In the genomic region with DNA sequence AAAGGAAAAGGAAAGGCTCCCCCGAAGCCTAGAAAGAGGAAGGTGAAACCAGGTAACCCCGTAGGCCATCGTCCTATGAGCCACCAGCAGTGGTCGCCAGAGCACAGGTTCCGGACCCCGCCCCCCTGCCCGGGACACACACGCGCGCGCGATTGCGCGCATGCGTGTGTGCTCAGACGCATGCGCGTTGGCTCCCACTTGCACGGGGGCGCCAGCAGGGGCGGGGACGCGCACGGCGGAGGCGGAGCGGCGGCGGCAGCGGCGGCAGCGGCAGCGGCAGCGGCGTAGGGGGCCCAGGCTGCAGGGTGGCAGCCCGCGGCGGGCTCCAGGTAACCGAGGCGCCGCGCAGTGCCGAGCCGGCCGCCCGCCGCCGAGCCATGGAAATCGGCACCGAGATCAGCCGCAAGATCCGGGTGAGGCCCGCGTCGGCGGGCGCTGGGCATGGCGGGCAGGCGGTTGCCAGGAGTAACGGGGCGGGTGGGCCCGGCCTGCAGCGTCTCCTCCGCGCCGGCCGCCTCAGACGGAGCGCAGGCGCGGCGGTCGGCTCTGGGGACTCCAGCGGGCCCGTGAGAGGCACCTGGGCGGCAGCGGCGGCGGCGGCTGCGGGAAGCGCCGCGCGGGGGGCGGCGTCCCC, we compare ENCODE assay signal across 8 mouse cellular contexts. TPM values are rescaled to one million over a fixed set of nuclear protein-coding genes. Genes with fewer than 3 reads are reported as not detected.
DNase-seq lines count a peak whose midpoint lies in the region; ATAC-seq lines count a peak whose summit lies in the region.

A gene (plus strand): TSS at position 219 of the 634 bp plus-strand sequence.

- H3K27me3 ChIP-seq in hindbrain, embryonic 11.5 days (ENCODE audit: control insufficient read depth, insufficient read depth, low read length) = no peaks in the 10 kb centered on the region

- peak within 1 kb of the TSS; percentile 92 for H3K9ac ChIP-seq in hindbrain, embryonic 11.5 days (ENCODE audit: low read depth, low read length)

- H3K4me3 ChIP-seq in hindbrain, embryonic 11.5 days (ENCODE audit: low read depth, low read length) = peak within 1 kb of the TSS; percentile 92

- H3K4me2 ChIP-seq in hindbrain, embryonic 11.5 days (replicated peaks; ENCODE audit: low read depth, low read length) = peak within 1 kb of the TSS; percentile 62

- under 1% methylated on average over 78 of the region's 87 CpGs for WGBS in hindbrain, embryonic 11.5 days

- peak; percentile 93 for ATAC-seq in hindbrain, embryonic 11.5 days (ENCODE audit: low FRiP score)

- peak within 1 kb of the TSS; percentile 88 for H3K27ac ChIP-seq in hindbrain, embryonic 11.5 days (ENCODE audit: low read depth, low read length)

- DNase-seq in MN1 (ENCODE audit: low spot score) = peak; percentile 92
- peak; percentile 90 for DNase-seq in cerebellum, adult 9-10 months
- peak; percentile 76 to 92 for DNase-seq in frontal cortex, adult 2 months (ENCODE audit: extremely low spot score in 1 of 2, low spot score in 1 of 2)
- DNase-seq in hindbrain, embryonic 11.5 days (ENCODE audit: low spot score) = peak; percentile 99
- peak; percentile 90 to 95 for DNase-seq in layer of hippocampus, postnatal 10 days (ENCODE audit: low spot score in 2 of 2)
- peak; percentile 94 for DNase-seq in lung, postnatal 10 days
- peak; percentile 94 for DNase-seq in ovary, postnatal 36 days (ENCODE audit: low spot score)
- DNase-seq in thymus, postnatal 25 days = peak; percentile 96

- H3K9me3 ChIP-seq in hindbrain, embryonic 11.5 days (ENCODE audit: control insufficient read depth, low read length) = no peaks in the 10 kb centered on the region

- no peaks in the 10 kb centered on the region for H3K4me1 ChIP-seq in hindbrain, embryonic 11.5 days (replicated peaks; ENCODE audit: control insufficient read depth, insufficient read depth, low read length)

- no peaks in the 10 kb centered on the region for H3K36me3 ChIP-seq in hindbrain, embryonic 11.5 days (ENCODE audit: control insufficient read depth, insufficient read depth, low read length)

RNA-seq across cellular contexts. Expression of the gene that starts here (rescaled TPM):
- polyA plus RNA-seq in frontal cortex, adult 2 months (2012; rRNA removed) = 104 and 118 TPM in 2 replicates
- 165 and 169 TPM in 2 replicates for polyA plus RNA-seq in hindbrain, embryonic 11.5 days (2014; fragmentation: Nextera tagmentation; extraction: Ambion mirVana)
- total RNA-seq in layer of hippocampus, postnatal 10 days (2021) = 100 to 1,000 TPM; 103 to 104 TPM

Comparison
In these comparisons a context has a peak if more than half of its experiments do, and no peak if none do; other contexts are left out.
1. Peak in every context shown above with its lines: DNase-seq, ATAC-seq, H3K4me3 ChIP-seq and H3K27ac ChIP-seq.